Mouse (Mus musculus) ovary, adult 10 weeks (tissue): ENCODE measurements around the gene Rprd1b. TPM values are rescaled to one million over a fixed set of nuclear protein-coding genes. Genes with fewer than 3 reads are reported as not detected.

Source experiments
- polyA plus RNA-seq: library from polyadenylated mRNA; stranded (reverse); fragments of 350-450 nt; fragmentation: Illumina TruSeq; extraction: RNeasy Lipid Tissue Mini Kit (QIAGEN cat#74804); gene quantifications from one replicate; pipeline ENCODE4 v1.2.3, GENCODE M21; 2014

Gene Rprd1b
- polyA plus RNA-seq, result 14.7 TPM

GRCm38 (mm10) chr2:158028354-158028863 is at the start of gene Rprd1b, which contains the start of gene Tti1:
Gene Rprd1b (plus strand): TSS chr2:158028497.
Gene Tti1 (minus strand): TSS chr2:158028433.

DNA sequence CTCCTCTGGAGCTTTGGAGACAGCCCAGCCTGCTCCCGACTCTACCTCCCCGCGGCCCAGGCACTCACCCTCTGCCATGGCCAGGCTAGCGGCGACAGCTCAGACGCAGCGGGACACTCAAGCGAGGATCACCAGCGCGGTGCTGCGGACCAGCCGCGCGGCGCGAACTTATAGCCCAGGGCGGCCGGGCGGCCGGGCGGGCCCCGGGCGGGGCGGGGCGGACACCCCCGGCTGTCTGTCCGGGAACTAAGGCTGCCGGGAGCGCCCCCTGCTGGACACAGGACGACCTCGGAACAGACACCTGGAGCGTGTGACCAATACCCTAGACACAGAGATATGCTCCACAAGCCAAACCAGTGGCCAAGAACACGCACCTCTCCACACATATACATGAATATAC is 117.9 kb downstream of the Rprd1b start, which contains the start of gene Tgm2:
TSS of gene Tgm2 (minus strand) at position 214 of the 400 bp plus-strand sequence.

Other genes starting within 250 kb of the Rprd1b start
- not detected for gene Vstm2l, start 113.8 kb upstream of the Rprd1b start, polyA plus RNA-seq
- 16.5 TPM for gene Tti1, start 64 bp upstream of the Rprd1b start, polyA plus RNA-seq
- 3.3 TPM for gene Tgm2, start 117.9 kb downstream of the Rprd1b start, polyA plus RNA-seq
- 0.26 TPM for gene D630003M21Rik, start 200.7 kb downstream of the Rprd1b start, polyA plus RNA-seq
- not detected for gene Bpi, start 229.6 kb downstream of the Rprd1b start, polyA plus RNA-seq